Mouse (Mus musculus): ENCODE results near the gene Psmd13.

DNA sequence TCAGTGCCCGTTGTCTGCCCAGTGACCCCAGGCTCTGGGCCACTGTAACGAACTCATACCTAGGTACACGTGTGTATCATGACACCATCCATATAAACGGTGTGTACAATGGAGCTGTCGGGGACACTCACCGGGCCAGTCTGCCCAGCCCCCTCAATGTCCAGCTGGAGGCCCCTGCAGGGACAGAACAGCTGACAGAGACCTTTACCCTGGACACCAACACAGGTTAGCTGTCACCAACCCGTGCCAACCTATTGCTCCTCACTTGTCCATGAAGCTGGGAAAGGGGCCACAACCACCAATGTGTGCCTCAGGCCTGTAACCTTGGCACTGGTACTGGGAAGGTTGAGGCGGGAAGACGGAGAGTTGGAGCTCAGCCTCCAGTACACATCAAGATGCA lies 60.6 kb downstream of the Psmd13 start:
- TF ChIP-seq CTCF (IDR thresholded peaks at IDR 0.05; ENCODE audit: extremely low read depth, insufficient read depth, low read length) (no peak), POLR2A (IDR thresholded peaks at IDR 0.05; ENCODE audit: extremely low read depth, insufficient read depth, low read length) (no peak)

Data from cortical plate, adult 2 months (tissue).